Mouse (Mus musculus) ovary, postnatal 10 days (tissue): Measurements from ENCODE around the gene Alox15.

Experiments used
- DNase-seq: peaks from one replicate; pipeline ENCODE4 v3.0.0; 2022; ENCODE audit warnings: low spot score

The Alox15 gene

DNA sequence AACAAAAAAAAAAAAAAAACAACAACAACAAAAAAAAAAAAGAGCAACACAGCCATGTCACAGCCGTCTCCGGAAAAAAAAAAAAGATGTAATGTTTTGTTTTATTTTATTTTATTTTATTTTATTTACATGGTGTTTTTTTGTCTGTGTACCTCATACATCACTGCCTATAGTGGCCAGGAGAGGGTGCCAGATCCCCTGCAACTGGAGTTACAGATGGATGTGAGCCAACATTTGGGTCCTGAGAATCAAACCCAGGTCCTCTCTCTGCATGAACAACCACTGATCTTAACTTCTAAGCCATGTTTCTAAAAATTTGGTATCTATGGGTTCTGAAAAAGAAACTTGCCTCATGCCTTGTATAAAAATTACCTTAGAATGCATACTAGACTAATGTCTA, 43.5 kb downstream of the Alox15 start:
- DNase-seq, result no peak

DNA sequence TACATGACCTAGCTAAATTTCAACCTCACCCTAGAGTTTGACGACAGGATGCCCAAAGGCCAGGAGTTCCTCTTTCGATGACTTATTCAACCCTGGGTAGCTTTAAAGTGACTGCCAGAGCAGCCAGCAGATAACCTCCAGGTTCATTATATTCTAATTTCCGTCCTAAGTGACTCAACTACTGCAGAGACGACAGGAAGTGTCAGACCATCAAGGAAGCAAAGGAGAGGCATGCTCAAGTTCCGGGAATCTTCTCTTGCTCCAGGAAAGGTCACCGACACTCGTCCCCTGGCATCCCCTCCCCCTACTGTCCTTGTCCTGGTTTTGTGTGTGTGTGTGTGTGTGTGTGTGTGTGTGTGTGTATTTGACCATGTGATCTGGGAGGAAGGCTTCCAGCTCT, 45.7 kb downstream of the Alox15 start:
- DNase-seq, result no peak

- DNase-seq, result no peak
Observed at GRCm38 (mm10) chr11:70302293-70302692, 49.5 kb downstream of the Alox15 start.

DNA sequence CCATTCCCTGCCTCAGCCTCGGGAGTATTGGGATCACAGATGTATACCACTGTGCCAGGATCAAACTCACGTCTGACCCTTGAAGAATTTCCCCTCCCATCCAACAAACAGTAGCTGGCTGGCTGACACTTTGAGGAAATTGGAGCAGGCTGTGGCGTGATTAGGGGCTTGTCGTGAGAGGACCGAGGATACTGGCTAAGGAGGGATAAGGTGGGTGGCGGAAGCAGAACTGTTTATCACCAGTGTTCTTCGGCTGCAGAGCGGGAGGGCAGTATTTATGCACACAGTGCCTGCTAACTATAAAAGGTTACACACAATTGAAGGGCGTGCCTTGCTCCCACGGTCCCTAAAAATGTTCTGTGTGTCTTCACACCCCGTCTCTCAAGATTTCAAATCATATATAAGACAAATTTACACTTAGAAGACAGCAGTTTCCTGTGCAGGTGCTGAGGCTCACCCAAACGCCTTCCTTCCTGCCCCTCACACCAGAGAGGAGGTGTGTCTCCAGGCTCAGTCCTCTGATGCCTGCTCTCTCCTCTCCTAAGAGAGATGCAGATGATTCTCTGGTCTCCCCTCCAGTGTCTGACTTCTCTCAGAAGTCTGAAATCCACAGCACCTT, 53.9 kb downstream of the Alox15 start:
- no peak for DNase-seq

DNA sequence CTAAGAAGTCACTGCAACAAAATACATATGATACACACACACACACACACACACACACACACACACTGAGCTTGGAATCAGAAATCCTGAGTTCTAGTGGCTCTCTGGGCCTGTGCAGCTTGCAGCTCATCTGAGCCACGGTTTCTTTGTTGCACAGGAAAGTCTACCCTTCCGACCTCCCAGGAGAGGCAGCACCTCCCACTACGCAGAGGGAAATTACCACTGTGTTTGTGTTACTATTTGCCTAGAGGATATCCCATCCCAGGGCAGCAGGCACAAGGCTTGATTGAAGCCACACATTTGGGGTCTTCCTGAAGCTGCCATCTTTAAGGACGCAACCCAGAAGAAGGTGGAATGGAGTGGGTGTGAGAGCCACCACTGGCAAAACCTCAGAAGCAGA, 54.4 kb downstream of the Alox15 start:
- DNase-seq, result no peak
